Mouse (Mus musculus) adrenal gland, postnatal 4 days (tissue): ENCODE measurements around the gene Tcaim. TPM values are rescaled to one million over a fixed set of nuclear protein-coding genes. Genes with fewer than 3 reads are reported as not detected.

Experiments
- DNase-seq, 2 experiments: peaks; one replicate each; pipeline ENCODE4 v3.0.0; 2021 to 2022; ENCODE audit warnings: low spot score in 2 of 2, mixed read lengths in 2 of 2
- long read RNA-seq, 2 experiments: library from polyadenylated mRNA; stranded (forward); transcript quantifications; one replicate each; pipeline ENCODE4 v2.0.0; 2021
- total RNA-seq, 2 experiments: library from RNA; stranded (reverse); gene quantifications; 2 replicates each; pipeline ENCODE4 v1.2.3; 2021

Gene Tcaim
- total RNA-seq, result 10 to 100 TPM; 18.6 to 18.8 TPM
- long read RNA-seq, experiment 1, transcript Tcaim-201 (11 exons, 3,049 nt), result major isoform, 8 of 13 reads
- long read RNA-seq, experiment 1, partial matches to known transcripts, result 3 of 13 reads
- long read RNA-seq, experiment 1, other reads (novel, unspliced or antisense), result 2 of 13 reads
- long read RNA-seq, experiment 2, transcript Tcaim-201 (11 exons, 3,049 nt), result major isoform, 6 of 22 reads
- long read RNA-seq, experiment 2, partial matches to known transcripts, result 2 of 22 reads
- long read RNA-seq, experiment 2, other reads (novel, unspliced or antisense), result 8 of 22 reads

DNA sequence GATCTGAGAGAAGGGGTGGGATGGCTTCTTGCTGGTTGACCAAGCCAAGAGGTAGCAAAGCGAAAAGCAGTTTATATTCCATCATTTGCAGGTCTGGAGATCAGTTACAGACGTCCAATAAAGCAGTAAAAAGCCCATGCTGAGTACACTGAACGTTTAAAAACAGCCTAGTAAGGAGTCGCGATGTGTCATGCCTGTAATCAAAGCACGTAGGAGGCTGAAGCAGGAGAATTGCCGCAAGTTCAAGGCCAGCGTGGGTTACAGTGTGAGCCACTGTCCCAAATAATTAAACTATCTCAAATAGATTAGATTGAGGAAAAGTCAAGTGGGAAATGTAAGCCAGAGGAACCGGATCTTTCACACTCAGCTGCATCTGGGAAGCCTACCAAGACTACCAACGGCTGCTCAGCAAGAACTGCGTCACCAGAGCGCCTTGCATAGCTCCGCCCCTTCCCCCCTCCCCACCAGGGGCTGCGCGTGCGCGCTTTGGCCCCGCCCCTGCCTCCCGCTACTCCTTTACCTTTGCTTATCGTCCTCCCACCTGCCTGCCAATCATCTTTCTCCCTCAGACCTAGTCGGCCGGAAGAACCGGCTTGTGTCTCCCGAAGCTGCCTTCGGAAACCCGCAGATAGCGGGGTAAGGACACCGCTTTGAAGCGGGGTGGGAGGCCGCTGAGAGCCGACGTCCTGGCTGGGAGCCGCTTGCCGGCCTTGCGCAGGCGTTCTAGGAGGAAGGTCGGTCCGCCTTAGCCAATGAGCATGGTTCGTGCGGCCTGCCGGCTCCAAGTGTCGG, at the start of gene Tcaim:
Gene Tcaim (plus strand): TSS at position 487 of the 792 bp plus-strand sequence.
- peak; percentile 68 to 83 for DNase-seq

DNA sequence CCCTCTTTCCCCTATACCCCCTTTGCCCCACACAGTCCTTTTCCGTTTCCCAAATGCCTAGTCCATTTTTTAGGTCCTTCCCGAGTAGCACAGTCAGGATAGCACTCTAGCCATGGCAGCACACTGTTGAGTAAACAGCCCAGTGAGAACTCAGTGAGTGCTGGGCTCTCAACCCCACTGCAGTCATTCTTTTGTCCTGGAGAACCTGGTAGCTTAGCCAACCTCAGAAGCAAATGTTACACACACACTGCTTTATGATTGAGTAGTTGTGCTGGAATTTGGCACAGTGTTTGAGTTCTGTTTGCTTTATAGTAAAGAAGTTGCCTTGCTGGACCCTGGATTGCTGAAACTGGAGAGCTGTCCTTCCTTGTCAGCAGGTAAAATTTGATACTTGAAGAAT, 47.7 kb upstream of the Tcaim start:
- no peak for DNase-seq

DNA sequence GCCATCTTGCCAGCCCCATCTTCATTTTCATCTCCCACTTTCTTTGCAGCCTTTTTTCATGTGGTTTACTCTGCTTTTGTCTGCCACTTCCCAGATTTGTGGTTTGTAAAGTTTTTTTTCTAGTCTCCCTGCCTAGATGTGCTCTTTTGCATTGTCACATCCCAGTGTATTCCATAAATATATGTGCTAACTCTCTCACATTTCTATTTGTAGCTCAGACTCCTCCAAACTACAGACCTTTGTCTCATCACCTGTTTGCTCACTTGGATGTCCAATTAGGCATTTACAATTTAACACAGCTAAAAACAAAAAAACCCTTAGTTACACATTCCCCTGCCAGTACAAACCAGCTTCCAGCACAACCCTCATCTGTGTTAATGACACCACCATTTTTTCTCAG, 45.2 kb upstream of the Tcaim start:
- DNase-seq, result no peak

DNA sequence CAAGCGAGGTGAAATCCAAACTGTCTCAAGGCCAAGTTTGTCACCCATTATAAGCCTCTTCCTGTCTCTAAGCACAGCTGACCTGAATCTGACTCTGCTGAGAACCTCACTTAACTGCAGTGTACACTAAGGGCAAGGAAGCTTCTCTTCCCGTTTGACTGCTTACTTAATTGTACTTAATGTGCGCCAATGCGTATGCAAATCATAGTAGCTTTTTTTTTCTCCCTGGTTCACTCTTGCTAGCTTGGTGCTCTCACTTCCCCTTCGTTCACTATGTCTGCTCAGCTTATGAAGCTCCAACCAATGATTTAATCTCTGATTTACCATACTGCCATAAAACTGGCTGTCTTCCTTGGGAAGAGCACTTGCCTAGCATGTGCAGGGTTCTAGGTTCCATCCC, 20.1 kb upstream of the Tcaim start:
- no peak for DNase-seq

DNA sequence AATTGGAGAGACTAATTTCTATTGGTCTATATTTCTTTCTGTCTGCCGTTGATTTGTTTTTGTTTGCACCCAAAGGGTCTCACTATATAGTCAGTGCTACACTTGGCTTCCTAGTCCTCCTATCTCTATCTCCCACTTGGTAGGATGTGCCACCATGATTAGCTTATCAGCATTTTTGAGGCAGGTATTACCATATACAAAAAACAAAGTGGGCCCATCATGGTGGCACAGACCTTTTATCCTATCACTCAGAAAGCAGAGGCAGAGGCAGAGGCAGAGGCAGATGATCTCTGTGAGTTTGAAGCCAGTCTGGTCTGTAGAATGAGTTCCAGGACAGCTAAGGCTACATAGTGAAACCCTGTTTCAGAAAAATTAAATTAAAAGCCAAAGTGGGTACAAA, 18.8 kb upstream of the Tcaim start:
- DNase-seq, result no peak

DNA sequence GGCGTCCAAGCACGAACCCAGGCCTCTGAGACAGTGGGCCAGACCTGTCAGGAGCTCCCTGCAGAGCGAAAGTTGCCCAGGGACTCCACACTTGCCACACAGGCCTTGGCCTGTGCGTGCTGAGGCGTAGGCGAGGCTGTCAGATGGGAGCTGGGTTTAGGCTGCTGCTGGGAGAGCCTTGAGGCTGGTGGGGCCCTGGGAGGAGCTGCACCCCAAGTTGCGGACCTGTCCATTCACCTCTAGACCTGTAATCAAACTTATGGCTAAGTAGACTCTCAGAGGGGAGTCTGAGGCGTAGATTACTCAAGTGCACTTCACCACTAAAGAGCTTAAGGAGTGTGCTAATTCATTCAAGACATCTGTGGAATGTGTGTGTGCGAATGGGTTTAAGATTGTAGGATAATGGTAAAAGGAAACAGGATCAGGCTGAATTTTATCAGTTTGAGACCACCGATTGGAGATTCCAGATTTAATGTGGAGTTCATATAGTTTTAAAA, 554 bp downstream of the Tcaim start:
- no peak for DNase-seq

DNA sequence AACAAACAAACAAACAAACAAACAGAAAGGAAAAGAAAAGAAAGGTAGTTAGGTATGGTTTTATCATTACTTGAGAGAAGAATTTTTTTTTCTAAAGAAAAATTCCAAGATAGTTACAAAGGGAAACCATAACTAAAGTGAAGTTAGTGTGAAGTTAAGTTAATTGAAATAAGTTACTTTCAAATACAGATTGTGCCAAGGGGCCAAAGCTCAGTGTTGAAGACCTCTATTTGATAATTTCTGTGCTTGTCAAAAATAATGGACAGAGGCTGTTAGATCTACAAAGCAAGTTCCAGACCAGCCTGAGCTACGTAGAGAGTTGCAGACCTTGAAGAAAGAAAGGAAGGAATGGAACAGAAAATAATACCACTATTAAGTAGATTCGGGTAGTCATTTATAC, 1.8 kb downstream of the Tcaim start:
- DNase-seq, result no peak

DNA sequence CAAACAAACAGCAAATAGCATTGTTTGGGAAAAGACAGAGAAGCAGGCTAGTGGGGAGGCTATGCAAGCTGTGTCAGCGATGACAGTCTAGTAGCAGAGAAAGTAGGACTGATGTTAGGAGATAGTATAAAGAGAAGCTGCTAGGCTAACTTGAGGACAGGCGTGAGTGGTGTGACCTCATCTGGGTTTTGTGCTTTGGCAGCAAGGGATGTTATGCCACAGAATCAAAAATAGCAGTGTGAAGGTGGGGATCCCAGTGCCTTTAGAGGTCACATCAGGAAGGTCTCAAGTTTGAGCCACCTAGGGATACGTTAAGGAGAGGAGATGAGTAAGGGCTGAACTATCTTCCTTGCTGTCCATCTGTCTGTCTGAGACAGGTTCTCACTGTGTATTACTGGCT, 4.9 kb downstream of the Tcaim start:
- DNase-seq, result no peak

DNA sequence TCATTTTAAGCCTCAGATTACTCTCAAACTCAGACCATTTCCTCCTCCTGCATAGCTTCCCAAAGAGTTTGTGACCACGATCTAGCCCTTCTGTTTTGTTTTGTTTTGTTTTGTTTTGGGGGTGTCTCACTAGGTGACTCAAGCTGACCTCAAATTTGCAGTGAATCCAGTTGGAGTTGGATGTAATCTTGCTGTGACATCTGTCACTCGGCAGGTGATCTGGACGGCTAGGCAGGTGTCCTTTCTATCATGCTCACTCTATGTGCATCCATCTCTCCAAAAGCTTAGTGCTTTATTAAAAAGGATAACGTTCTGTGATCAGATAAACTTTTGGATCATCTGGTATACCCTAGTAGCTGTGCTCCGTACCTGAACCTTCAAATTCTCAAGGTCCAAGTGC, 7.0 kb downstream of the Tcaim start:
- DNase-seq, result no peak

DNA sequence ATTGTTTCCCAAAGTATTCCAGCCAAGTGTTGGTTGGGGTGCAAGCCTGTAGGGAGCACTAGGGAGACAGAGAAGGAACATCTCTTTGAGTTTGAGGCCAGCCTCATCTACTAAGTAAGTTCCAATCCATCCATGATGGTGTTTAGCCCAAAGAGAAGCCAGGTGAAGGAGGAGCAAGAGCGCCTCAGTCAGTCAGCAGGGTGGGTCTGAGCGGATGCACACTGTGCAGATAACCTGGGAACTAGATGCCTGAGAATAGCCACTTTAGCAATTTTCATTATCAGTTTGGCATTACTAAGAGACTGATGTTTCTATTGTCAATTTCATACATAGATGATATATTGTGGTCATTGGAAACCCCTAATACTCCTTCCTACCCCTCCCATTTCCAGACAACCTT, 9.4 kb downstream of the Tcaim start:
- no peak for DNase-seq

DNA sequence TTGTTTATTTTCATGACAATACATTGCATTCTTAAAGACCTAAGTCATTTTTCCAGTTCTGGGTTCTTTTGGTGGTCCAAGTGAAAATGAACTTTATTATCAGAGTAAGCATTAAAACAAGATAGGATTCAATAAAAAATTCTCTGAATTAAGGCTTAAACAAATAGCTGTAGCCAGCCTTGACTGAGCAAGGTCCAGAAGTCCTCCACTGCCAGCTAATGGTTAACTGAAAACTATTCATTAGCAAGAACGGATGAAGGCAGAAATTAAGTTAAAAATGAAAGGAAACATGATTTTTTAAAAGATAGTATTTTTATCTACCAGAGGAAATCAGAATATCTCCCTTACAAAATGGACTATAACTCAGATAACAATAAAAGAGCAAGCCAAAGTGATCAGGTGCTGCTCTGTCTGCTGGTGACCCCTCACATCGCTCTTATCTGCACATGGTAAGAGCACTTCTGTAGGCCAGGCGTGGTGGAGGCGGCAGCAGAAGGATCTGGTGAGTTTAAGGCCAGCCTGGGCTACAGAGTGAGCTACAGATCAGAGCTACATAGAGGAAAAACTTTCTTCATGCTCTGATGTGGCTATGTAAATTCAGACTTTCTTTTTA, 10.0 kb downstream of the Tcaim start:
- DNase-seq, result no peak

DNA sequence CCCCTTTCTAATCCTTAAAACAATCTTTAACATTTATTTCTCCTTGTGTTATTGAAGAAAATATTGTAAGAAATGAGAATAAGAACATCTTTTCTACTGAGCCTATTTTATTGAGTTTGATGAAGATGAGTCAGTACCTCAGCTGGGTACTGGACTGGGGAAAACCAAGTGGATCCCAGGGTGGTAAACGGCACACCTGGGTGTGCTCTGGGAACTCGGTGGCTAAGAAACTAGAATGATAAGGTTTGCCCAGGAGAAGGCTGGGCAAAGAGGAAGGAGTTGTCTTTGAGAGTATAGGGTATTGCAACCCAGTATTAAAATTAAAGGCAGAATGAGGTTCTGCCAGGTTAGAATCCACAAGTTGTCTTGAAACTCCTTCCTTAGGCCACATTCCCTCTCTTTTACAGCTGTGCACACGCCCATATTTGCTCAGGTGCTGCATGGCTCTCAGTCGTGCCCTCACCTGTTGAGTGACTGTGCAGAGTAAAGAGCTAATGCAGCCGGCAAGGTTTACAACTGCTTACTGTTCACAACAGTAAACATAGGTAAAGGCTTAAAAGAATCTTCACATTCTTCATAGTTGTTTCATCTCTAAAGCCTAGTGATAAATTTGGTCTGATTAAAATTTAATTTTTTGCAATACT, 18.2 kb downstream of the Tcaim start:
- no peak for DNase-seq

DNA sequence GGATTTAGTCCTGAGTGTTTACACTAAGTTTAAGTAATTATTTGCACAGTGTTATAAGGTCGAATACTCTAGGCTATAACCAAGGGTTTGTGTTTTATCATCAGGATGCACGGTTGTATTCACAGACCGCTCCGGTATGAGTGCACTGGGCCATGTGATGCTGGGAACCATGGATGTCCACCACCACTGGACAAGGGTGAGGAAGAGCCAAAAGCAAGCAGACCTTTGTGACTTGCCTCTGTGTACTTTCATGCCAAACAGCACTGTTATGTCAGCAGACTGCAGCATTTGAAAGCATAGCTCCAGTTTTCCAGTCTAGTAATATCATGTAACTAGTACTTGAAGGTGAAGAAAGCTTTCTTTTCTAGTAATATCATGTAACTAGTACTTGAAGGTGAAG, 21.4 kb downstream of the Tcaim start:
- DNase-seq, result no peak

DNA sequence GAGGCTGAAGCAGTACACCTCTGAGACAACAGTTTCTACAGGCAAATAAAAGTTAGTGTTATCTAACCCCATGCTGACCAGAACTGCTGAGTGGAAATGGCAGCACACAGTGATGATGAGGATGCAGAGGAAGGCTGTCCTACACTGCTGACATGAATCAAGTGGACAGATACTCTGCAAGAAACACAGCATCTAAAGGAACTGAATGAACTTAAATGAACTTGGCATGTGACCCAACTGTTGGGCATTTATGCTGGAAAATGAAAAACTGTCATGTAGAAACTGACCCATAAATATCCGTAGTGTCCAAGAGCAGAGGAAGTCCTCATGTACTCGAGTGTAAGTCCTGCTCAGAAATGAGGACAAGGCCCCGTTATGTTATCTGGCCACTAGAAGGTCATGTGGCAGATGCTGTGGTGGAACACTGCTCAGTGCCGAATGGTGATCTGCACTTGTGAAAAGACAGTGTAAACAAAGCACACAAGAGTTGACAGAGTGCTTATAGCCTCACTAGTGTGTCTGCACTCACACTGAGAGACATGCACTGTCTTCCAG, 24.6 kb downstream of the Tcaim start:
- DNase-seq, result no peak

DNA sequence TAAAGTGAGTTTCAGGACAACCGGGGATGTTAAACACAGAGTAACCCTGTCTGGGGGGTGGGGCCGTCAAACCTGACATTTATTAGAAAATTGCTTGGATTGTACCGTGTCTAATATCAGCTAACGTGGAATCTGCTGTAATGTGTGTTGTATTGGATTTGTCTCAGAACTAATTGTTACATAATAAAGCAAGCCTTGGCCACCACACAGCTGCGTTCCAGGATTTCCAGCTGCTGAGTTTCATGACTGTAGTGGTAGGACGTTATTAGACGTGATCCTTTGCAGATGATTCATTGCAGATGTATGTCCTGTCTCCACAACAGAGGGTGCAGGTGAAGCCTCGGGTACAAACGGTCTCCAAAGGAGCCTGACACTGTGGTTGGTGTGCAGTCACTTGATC, 30.8 kb downstream of the Tcaim start:
- DNase-seq, result no peak

DNA sequence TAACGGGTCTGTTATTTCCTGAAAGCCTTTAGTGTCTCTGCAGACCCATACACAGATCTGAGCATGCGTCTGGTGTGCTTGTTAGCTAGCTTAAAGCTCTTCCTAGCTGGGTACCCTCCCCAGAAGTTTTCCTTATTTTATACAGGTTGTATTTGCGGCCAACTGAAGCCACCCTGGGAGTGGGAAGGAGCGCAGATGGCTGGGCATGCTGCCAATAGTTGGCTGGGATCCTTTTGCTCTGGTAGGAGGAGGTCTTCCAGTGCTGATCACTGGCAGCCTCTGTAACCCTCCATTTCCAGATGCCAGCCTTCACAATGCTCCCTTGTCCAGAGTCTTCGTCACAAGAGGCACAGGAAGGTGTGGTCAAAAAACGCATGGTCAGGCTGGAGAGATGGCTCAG, 31.5 kb downstream of the Tcaim start:
- DNase-seq, result no peak

DNA sequence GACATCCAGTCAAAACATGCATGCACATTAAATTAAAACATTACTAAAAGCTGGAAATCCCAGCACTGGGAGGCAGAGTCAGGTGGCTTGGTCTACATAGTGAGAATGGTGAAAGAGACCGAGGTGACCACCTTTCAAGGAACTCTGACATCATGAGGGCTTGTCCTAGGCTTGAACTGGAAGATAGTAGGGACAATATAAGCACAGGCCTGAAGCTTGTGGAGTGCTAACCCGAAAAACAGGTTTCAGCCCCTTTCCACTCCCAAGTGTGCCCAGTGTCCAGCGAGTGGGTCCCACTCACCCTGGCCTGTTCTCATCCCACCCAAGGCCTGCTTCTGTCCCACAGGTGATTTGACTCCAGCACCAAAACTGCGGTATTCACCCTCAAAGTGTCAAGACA, 31.9 kb downstream of the Tcaim start:
- DNase-seq, result no peak

DNA sequence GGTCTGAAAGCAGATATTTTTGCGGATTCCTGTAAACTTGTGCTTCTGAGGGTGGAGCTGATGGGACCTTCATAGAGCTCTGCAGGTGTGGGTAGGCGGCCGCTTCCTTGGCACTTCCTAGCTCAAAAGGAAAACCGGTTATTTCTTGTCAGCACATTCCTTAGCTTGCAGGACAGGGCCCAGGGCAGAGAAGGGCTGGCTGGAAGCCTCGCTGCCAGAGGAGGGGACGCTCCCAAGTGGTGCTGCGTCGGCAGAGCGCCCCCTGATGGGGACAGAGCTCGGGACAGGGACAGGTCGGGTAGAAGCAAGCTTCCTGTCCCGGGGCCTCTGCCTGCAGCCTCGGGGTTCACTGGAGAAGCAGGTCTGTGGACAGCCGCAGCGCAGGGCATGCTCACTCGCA, 32.3 kb downstream of the Tcaim start:
- DNase-seq, result peak; percentile 18 to 29

DNA sequence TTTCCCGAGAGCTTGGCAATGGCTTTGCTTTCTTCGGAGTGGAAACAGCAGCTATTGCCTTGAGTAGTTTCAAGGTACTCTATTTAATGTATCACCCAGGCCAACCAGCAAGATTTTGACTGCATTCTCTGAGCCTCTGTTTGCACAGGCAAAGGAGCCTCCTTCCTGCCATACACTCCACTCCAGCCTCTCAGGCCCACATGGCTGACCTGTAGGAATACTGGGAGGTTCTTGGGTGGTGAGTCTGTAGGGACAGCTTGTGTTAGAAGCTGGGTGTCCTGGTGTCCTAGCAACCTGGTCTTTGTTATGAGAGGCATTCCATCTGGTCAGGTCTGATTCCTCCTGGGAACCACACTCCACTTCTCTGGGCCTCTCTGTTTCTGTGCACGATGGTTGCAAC, 38.4 kb downstream of the Tcaim start, which contains the start of gene Gm35549:
Gene Gm35549 (minus strand): TSS at position 276 of the 400 bp plus-strand sequence.
- no peak for DNase-seq

DNA sequence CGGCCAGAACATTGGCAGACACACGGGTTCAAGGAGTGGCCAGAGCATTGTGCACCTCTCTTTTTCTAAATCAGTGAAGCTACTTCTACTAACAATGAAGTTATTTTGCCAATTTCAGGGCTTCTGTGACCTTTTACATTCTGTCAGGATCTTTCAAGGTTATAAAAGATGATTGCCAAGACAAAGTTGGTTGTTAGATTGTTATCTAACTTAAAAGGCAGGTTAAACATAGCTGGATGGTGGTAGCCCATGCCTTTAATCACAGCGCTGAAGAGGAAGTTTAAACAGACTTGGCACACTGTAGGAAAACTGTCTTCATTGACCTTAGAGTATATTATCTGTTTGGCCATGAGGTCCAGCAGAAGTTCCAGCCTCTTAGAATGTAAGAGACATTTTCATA, 40.3 kb downstream of the Tcaim start:
- no peak for DNase-seq

DNA sequence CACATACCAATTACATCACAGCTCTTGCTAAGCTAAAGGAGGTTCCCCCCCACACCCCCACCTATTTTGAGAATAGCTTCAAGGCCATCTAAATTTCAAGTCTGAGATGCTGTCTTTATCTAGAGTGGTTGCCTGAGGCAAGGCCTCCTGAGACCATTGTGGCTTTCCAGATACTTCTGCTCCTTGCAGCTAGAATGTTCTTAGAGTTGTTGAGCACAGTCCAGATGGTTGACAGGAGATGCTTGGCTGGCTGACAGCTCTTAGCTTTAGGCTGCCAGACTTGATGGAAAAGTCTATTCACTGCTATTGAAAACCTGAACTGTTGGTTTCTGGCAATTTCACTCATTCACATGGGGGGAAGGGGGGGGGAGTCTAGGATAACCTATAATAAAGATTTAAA, 40.8 kb downstream of the Tcaim start:
- DNase-seq, result no peak
